Mouse (Mus musculus) gastrocnemius, postnatal 4 days (tissue): ENCODE data around the gene E130114P18Rik. TPM values are rescaled to one million over a fixed set of nuclear protein-coding genes. Genes with fewer than 3 reads are reported as not detected.

ENCODE experiments used
- DNase-seq, 2 experiments: peaks; one replicate each; pipeline ENCODE4 v3.0.0; 2021 to 2022; ENCODE audit warnings: low spot score in 2 of 2, mixed read lengths in 2 of 2
- total RNA-seq, 2 experiments: library from RNA; stranded (reverse); gene quantifications; 2 replicates each; pipeline ENCODE4 v1.2.3; 2021

Gene E130114P18Rik
- total RNA-seq, 2 experiments from 2014 or later, result 3.6 to 4.4 TPM

DNA sequence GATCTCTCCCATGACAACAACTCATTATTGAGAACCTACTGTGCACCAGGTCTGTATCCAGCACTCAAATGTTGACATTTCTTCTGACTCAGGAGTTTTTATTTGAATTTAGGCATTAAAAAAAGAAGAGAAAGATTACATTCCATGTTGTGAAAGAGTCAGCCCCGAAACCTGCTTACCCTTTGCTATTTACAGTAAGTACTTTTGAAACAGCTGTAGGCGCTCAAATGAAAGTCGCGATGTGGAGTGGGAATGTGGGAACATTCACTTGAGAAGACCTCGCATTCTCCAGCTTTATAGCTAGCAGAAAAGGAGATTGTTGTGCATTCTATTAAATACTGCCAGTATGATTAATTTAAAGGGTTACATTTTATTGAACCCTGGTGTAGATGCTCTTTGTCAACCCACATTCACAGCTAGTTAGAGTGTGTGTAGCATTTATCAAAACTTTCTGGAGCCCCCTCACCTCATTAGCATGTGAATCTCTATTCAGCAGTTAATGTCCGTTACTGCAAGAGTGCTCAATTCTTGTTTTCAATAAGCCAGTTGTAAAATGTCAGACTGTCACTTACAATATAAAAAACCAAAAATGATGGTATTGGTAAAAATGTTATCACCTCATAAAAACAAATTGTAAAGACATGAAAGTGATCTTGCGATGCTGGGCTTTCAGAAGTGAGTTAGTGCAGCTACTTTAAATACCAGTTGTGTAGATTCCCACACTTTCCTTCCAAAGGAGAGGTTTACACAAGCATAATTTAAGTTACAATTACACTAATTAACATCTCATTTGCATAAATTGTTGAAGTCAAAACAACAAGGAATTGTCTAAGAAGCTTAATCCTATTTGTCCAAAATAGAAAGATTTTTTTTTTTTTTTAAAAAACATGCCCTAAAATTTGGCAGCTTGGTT lies 28.3 kb upstream of the E130114P18Rik start:
- no peak for DNase-seq

DNA sequence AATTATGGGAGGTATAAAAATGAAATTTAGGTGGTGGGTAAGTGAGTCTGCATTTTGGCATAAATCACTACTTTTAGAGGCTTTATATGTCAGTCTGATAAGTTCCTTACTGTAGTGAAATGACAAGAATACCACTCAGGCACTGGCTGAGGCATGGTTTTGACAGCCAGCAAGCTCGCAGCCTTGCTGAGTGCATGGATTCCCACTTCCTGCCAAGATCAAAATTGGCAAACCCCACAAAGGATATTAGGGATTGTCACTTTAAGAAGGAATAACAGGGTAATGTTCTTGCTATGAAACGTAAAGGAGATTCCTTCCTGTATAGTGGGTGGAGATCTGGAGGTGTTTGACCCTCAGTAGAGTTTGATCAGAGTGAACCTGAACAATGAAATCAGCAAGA lies 27.4 kb upstream of the E130114P18Rik start:
- DNase-seq, result no peak

DNA sequence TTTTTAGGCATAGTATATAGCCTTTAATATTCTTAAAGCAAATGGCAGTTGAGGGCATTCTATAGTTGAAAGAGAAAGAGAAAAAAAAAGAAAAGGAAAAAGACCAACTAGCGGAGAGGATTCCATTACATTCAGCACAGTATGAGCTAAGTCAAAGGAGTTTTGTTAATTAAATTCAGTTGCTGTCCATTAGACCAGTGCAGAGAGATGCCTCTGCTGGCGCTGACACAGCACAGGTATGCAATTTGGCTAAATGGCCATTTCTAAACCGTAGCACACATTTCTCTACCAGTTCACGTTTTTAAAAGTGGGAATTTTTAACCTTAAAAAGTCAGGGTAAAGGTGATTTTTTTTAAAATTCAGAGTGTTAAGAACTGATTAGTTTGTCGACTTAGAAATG lies 26.8 kb upstream of the E130114P18Rik start:
- DNase-seq, result no peak

DNA sequence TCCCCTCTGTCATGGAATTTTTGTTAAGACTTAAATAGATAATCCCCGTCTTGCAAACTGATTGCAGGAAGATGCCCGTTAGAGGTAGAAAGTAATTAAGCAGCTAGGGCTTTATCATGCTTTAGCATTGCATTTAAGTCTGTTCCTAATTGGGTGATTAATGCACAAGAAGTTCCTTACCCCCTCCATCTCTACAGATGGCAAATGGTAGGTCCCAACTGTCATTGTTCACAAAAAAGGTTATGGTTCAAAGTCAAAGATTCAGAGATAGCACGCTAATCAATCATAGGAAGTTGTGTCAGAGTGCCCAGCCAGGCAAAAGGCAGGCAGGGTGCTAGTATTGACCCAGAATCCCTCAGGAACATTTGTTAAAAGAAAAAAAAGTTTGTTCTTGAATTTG lies 25.9 kb upstream of the E130114P18Rik start:
- DNase-seq, result no peak

DNA sequence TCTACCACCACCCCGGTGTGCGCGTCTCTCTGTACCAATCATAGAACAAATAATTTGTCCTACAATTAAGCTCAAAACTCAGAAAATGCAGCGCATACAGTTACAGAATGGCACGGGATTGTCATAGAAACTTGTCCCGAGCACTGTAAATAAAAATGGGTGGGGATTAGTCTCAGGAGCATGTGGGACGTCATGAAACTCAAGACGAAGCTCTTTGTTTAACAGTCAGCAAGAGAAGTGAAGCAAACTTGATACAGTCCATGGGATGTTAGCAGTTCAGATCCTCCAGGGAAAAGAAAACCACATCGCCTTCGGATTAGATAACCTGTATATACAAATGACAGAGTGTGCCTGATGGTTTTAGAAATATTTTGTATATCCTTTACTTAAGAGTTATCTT lies 18.6 kb upstream of the E130114P18Rik start:
- DNase-seq, result no peak

DNA sequence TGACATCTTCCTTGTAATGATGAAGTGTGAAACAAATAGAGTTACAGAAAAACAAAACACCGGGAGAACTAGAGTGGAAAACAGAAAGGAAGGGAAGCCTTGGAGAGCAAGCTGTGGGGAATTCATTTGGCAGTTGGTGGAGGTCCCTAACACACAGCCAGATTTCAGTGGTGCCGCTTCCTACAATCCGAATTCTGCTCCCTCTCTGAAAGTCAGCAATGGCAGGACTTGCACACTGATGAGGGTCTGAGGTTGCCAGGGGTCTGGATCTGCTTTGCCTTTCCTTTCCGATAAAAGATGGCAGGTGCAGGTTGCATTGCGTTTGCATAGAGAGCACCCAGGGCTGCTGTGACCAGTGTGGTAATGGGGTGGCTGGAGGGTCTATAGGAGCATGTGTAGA lies 18.1 kb upstream of the E130114P18Rik start:
- no peak for DNase-seq

DNA sequence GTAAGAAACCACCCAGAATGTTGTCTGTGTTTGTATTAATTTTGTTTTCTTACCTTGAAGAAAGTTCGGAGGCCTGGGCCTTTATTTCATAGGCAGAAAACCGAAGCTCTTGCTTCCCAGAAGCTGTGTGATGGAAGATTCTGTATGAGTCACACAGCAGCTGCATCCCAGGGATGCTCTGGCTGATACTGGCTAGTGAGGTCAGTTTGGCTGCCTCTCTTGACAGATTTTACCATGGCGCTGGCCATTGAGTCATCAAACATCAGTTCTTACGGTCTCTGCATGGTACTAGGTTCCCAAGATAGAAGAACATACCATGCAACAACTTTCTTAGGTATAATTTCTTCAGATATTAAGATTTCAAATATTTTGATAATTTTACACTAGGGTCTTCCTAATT lies 17.0 kb upstream of the E130114P18Rik start:
- DNase-seq, result peak in 1 of 2 experiments; percentile 25

DNA sequence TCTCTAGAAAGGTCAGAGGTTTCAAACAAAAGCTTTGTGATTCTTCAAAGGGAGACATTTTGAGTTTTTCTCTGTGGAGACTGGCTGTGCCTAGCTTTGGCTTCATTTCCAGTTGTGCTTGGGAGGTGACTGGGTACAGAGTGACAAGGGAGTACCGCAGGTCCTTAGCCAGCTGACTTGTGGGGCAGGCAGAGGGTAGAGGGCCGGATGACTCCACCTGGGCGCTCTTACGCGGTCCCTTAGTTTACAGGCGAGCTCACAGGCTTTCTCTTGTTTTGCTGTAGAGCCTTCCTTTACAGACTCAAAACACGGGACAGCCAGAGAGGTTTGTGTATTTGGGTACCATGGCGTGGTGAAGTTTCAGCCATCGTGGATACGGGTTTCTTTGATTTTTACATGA lies 16.1 kb upstream of the E130114P18Rik start:
- DNase-seq, result no peak

DNA sequence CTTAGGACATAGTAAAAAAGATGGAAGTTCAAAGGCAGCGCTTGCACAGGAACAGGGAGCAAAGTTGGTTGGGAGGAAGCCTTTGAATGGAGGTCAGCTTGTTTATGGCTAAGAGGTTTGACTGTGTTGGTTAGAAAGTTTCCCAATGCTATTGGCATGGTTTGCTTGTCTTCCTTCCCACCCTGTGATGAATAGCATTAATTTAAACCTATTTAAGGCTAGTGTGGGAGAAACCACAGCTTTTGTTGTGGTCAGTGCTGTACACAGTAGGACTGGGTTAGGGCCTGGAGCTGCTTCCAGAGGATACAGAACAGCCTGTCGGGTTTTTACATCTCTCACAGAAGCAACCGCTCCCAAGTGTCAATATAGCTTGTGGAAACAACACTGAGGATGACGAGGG lies 10.7 kb upstream of the E130114P18Rik start:
- no peak for DNase-seq

DNA sequence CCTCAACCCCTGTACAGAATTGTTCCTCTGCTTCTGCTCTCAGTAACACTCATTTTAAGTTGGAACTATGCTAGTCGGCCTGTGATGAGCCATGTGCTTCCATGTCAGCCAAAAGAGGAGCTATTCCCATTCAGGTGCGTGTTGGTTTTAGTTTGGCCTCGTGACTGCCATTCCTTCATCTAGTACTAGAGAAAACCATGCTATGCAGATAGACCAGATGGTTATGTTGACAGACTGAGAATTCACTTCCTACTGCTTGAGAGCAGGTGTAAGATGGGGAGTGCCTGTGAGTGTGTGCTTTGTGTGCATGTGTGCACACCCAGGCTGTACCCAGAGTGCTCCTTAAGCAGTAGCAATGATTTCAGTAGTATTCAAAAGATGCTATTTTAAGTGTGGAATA lies 9.6 kb upstream of the E130114P18Rik start:
- no peak for DNase-seq

DNA sequence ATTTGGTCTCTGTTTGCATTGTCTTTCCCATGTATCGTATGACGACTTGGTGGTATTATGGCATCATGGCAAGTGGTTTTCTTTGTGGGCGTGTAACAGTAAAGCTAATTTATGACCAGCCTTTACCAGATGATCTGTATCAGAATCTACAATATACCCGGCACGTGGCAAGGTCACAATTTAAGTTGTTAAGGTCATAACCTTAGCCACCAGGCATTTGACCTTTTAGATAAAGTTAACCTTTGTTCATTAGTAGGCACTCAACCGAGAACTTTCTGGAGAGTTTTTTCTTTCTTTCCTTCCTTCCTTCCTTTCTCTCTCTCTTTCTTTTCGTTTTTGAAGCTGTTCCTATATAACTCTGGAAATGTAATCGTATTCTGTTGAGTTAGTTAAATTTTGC lies 8.7 kb upstream of the E130114P18Rik start:
- no peak for DNase-seq

DNA sequence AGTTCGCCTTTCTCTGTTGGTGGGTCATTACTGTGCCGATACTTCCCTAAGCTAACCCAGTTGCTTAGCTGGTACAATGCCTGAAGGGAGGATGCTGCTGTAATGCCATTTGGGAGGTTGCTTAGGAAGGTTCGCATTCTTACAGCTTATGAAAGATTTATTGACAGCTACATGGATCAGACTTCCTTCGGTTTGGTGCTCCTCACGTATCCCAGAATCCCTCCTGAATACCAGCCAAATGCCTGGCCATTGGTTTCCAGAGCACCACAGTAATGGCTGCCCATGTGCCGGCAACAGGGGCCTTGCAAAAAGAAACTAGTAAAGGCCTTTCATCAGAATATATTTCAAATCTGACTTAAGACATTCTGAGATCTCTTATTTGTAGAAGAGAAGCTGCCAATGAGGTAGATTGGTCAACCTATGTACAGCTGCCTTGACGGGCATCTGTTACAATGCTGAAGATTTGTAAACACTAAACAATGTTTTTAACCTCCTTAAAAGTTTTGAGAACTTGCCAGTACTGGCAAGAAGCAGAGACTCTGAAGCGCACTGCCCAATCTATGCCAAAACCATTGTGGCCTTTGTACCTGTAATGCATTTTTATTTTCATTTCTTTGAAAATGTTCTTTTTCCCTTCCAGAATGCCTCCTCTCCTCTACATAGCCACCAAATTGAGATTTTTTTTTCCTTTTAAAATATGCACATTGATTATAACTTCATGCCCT lies 7.8 kb upstream of the E130114P18Rik start:
- no peak for DNase-seq

DNA sequence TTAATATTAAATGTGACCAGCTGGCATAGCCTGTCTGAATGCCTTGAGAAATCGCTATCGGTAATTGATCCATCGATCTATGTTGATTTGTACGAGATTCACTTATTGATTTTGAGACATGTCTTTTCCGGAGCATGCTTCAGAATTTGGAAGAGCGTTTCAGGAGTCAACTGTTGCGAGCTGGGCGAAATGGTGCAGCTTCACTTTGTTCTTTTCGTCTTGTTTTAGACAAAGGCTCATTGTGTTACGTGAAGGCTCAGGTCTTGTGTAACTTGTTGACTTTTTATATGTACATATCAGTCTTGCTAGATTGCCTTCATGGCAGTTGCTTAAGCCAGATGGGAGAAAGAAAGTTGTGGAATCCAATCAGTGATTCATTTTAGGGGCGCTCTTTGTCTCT lies 6.4 kb upstream of the E130114P18Rik start:
- DNase-seq, result no peak

DNA sequence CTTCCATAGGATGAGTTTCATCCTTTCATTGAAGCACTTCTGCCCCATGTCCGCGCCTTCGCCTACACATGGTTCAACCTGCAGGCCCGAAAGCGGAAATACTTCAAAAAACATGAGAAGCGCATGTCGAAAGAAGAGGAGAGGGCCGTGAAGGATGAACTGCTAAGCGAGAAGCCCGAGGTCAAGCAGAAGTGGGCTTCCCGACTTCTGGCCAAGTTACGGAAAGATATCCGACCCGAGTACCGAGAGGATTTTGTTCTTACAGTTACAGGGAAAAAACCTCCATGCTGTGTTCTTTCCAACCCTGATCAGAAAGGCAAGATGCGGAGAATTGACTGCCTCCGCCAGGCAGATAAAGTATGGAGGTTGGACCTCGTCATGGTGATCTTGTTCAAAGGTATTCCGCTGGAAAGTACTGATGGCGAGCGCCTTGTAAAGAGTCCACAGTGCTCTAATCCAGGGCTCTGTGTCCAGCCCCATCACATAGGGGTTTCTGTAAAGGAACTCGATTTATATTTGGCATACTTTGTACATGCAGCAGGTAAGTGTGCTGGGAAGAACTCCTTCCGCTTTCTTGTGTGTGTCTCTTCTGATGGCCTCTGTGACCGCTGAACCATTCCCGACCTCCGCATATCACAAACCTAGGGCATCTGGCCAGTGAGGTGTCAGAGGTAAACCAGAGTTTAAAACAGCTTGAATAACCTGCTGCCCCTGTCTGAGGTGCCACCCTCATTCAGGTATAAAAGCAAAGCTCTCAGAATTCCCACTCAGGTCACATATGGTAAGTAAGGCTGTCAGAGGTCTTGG lies 5.4 kb upstream of the E130114P18Rik start:
- DNase-seq, result no peak

DNA sequence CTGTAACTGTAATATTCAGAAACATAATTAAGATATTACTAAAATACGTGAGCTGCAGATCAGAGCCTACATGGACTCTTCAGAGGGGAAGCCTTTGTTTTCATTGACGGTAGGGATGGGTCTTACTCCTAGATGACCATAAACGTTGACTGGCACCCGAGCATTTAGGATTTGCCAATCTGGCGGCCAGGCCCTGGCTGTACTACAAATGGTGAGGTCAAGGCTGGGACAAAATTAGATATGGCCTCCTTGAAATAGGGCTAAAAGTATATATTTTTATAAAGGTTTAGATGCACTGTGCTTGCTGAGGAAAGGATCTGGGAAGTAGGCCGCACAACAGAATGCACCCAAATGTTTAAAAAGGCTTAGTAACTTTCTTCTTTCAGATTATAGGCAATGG lies 4.6 kb upstream of the E130114P18Rik start:
- DNase-seq, result no peak

DNA sequence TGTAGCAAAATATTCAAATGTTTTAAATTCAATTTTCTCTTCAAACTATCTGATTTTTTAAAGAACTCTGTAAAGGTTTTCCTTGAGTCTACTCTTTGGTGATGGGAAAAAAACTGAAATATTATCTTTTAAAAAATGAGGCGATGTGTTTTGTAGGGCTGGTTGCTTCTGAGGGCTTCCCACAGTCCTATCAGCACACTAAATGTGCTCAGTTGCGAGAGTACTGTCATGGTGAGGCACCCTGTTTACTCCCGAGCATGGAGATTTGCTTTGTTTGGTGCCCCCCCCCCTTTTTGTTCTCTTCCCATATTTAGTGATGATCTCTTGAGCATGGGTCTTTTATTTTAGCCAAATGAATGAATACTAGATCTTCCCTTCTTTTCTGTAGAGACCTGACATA lies 4.2 kb upstream of the E130114P18Rik start:
- DNase-seq, result no peak

DNA sequence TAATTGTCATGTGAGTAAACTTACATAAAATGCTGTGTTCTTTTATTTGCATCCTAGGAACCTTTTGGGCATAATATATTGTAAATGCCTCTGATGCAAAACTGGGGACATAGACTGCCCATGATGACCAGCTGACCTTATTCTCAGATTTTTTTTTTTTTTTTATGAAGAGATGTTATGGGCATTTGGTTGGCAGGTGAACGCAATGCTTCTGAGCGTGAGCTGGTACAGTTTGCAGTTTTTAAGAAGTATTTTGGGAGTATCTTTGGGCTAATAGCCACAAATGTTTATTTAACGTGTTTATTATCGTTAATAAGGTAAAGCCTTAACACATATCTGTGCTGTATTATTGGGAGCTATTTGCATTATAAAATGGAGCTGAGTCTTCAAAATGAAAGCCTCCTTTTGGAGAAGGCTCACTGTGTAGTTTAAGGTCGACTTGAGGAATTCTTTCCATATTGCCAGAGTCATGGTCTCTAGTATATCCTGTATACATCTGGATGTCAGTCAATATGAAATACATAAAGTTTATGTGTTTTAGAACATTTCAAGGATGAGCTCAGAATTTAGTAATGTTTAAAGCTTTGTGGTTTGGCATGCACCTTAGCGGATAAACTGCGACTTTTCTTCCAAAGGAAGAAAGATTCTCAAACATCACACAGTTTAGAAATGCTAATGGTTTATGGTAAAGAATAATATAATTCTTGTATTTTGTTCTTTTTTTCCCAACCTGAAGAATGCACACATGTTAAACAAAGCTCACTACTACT lies 3.0 kb upstream of the E130114P18Rik start:
- no peak for DNase-seq

DNA sequence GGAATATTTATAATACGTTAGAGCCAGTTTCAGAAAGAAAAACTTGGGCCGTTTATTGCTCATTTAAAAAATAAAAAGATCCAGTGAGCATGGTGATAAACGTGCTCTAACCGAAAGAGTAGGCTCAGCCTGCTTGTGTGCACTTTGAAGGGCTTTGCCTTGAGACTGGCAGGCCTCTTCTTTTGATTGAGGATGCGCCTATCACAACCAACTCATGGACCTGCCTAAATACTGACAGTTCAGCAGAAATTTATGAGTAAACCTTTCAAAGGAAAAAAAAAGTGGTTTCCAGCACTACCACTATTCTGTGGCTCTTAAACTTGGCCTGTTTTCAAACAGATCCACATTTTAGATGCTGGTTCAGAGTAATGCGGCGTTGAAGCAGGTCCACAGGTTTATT lies 2.1 kb upstream of the E130114P18Rik start:
- DNase-seq, result no peak

DNA sequence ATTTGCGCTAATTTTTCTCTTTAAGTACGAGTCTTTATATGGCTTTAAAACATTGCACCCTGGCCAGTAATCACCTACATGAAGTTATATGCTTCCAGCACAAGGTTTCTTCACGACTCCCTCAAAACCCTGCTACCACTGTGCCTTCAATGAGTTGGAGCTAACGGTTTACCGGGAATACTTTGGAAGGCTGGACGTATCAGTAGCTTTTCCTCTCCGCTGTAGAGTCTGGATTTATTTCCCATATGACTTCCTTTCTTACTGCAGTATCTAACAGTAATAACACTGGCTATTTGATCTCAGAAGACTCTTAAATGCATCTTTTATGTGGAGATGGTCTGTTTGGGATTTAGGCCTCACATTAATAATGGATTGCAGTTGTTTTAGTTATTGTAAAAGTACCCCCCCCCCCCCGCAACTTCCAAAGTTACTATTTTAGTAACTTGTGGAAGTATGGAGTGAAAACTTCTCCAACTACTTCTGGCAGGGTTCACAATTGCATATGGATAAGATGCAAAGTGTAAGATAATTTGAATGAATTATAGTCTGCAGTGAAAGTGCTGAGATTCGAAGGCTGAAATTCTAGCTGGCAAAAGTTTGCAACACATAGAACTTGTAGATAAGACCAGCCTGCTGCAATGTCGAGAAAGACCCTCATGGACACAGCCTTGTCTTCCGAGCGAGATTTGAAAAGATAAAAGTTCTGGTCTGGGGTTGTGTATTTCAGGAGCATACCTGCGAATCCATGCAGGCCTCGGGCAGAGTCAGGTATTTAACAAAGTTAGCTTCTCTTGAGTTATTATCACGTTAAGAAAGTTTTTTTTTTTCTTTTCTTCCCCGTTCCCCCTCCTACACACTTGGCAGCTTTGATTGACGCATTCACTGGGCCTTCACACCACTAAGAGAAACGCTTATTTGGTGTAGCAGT lies 1.4 kb upstream of the E130114P18Rik start:
- no peak for DNase-seq
